Mouse (Mus musculus): ENCODE results near the gene Ncor2.

DNA sequence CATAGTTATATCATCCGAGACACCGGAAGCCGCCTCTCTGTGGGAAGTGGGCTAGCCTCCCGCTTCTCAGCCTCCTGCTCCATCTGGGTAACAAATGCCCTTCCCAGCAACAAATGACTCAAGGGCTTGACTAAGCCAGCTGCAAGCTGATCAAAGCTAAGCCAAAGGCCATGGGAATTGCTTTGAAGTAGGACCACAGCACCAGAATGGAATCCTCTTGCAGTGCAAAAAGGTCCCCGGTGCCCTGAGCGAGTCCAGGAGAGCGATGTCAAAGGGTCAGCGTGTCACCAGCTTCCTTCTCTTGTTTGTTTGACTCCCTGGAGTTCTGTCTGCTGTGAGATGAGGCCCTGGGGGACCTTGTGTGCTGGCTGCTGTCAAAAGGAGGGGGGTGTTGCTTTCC lies 209.2 kb downstream of the Ncor2 start:
- TF ChIP-seq CTCF (conservative IDR thresholded peaks at IDR 0.05; ENCODE audit: low read length) = no peak
- no peak for TF ChIP-seq POU5F1 (IDR thresholded peaks at IDR 0.05; ENCODE audit: borderline replicate concordance, low read length)
